Mouse (Mus musculus): ENCODE data around the gene Mat2a.

Mat2a gene

DNA sequence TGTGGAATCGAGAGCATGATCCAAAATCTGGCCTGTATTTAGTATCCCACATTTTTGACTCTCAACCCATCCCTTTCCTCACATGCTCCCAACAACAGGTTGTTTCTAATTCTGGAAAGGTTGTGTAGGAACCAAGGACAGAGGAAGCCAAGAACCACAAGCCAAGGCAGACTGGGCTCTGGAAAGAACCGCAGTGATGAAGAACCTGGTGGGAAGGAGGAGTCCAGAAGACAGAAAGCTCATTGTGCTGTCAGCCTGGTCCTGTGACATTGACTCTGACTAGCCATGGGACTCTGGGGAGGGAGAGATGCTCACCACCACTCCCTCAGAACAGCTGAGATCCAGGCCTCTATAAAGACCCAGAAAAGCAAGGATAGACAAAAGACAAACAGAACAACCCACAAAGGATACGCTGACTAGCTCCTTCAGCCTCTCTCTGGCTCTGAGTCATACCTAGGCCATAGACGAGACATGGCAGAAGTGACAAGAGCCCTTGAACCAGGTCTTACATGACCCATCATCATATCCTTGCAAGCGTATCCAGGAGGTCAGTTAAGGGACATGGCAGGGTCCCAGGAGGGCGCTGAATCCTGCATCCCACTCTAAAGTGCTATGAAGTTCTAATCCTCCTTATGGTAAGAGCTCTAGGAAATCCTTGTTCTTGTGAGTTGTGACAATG, 56.1 kb downstream of the Mat2a start:
- in situ Hi-C loops (cut with MboI), result no loop called here
